Mouse (Mus musculus) megakaryocyte, embryonic 14.5 days (primary cell): ENCODE measurements around the gene Rgs12. TPM values are rescaled to one million over a fixed set of nuclear protein-coding genes. Genes with fewer than 3 reads are reported as not detected.

Experiments used
- H3K27me3 ChIP-seq: replicated peaks from 2 replicates; pipeline ENCODE3; 2012; ENCODE audit warnings: inconsistent platforms
- H3K36me3 ChIP-seq: replicated peaks from 2 replicates; pipeline ENCODE3; 2012; ENCODE audit warnings: low read length, inconsistent platforms, mixed read lengths
- H3K4me1 ChIP-seq: 2 replicates; pipeline ENCODE4 v1.6.1; 2012; ENCODE audit warnings: inconsistent platforms
- H3K4me3 ChIP-seq: replicated peaks from 2 replicates; pipeline ENCODE3; 2012; ENCODE audit warnings: moderate library complexity, mild to moderate bottlenecking, inconsistent platforms
- H3K9me3 ChIP-seq: 2 replicates; pipeline ENCODE4 v1.6.1; 2012; ENCODE audit warnings: inconsistent platforms
- FLI1 ChIP-seq: IDR thresholded peaks from 2 replicates; pipeline ENCODE4 v1.6.1; 2012; ENCODE audit warnings: low read length, inconsistent platforms, mixed read lengths
- GATA1 ChIP-seq: IDR thresholded peaks from 3 replicates; pipeline ENCODE4 v1.6.1; 2012; ENCODE audit warnings: mixed read lengths, low read length, inconsistent platforms, borderline replicate concordance
- polyA plus RNA-seq: library from polyadenylated mRNA; stranded (reverse); fragments of >175 nt; gene quantifications from 2 replicates; pipeline ENCODE4 v1.2.3, GENCODE M21; 2012; ENCODE audit warnings: low replicate concordance; ENCODE audit not compliant: insufficient read depth

The Rgs12 gene
- polyA plus RNA-seq, 1 experiment = 38.7 TPM

DNA sequence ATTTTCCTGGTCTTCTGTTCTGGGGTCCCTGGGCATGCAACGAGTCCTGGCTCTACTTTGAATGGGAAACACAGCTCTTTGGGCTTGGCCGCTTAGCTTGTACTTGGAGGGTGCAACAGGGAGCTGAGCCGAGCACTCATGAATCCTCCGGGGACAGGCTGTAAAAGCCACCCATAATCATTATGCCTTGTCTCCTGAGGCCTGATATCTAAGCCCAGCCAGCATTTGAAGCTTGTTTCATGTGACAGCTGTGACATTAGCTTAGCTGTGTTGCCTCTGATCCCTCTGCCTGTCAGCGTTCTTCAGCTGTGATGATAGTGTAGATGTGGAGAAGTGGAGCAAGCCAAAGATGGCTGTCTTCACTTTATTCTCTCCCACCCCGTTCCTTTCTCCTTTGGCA is 5.3 kb downstream of the Rgs12 start:
- H3K4me1 ChIP-seq = peaks cover 94% of the 10 kb centered on the region
- peaks cover 7% of the 10 kb centered on the region for H3K27me3 ChIP-seq
- H3K4me3 ChIP-seq = peak overlapping the region; percentile 15
- peaks cover 62% of the 10 kb centered on the region for H3K36me3 ChIP-seq
- TF ChIP-seq GATA1 (no peak), FLI1 (no peak)
- H3K9me3 ChIP-seq = no peaks in the 10 kb centered on the region

DNA sequence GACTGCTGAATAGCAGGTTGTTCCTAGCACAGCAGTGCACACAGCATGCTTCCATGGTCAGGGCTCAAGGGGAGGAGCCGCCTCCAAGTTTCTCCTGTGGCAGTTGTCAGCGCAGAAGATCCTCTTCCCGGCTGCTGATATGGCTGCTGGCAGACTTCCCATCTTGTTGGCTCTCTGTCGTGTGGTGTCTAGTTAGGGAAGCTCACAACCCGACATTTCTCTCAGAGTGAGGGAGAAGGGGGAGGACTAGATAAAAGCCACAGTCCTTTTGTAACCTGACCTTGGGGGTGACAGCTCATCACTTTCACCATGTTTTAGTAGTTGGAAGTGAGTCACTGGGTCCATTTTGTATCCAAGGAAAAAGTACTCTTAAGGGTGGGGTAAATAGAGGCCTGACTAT is 6.4 kb downstream of the Rgs12 start:
- no peak for TF ChIP-seq FLI1
- TF ChIP-seq GATA1 = no peak
- Histone ChIP-seq H3K27me3 (peaks cover 7% of the 10 kb centered on the region), H3K4me1 (peaks cover 93% of the 10 kb centered on the region), H3K4me3 (peak overlapping the region; percentile 29), H3K36me3 (peaks cover 62% of the 10 kb centered on the region), H3K9me3 (no peaks in the 10 kb centered on the region)

DNA sequence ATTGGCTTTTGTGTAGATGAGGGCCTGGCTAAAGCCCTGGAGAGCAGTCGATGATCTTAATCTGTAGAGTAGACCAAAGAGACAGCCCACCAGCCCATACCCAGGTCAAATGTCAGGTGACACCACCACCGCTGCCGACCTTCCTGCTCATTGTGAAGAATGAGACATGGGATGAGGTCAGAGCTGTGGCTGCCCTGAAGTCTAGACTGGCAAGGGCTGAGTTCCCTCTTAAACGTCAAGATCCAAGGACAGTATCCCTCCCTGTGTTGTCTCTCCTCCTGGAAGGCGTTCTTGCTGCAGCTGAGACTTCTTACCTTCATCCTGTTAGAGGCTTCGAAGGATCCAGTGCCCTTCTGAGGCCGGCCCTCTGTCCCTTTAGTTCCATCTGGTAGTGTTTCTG is 6.9 kb downstream of the Rgs12 start:
- peaks cover 7% of the 10 kb centered on the region for H3K27me3 ChIP-seq
- no peaks in the 10 kb centered on the region for H3K9me3 ChIP-seq
- no peak for TF ChIP-seq GATA1
- no peak for TF ChIP-seq FLI1
- H3K4me1 ChIP-seq = peaks cover 93% of the 10 kb centered on the region
- peak overlapping the region; percentile 30 for H3K4me3 ChIP-seq
- H3K36me3 ChIP-seq = peaks cover 59% of the 10 kb centered on the region

DNA sequence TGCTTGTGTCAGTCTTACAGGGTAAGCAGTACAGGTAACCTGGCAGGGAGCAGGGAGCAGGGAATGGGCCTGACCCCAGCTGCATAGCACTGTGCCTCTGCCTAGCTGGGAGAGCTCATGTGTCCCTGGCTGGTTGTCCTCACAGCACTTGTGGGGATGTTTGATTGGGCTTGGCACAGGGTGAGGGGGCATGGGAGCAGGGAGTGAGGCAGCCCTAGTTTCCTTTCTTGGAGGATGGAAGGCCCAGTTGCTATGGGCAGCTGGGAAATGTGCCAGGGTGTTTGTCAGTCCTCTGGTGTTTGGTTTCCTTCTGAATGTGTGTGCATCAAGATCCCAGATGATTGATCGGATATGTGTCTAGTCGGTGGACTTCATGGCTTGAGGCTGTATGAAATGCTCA is 7.8 kb downstream of the Rgs12 start:
- no peak for TF ChIP-seq FLI1
- TF ChIP-seq GATA1 = no peak
- Histone ChIP-seq H3K4me3 (peak overlapping the region; percentile 29), H3K36me3 (peaks cover 59% of the 10 kb centered on the region), H3K4me1 (peaks cover 96% of the 10 kb centered on the region), H3K27me3 (peaks cover 7% of the 10 kb centered on the region), H3K9me3 (no peaks in the 10 kb centered on the region)

DNA sequence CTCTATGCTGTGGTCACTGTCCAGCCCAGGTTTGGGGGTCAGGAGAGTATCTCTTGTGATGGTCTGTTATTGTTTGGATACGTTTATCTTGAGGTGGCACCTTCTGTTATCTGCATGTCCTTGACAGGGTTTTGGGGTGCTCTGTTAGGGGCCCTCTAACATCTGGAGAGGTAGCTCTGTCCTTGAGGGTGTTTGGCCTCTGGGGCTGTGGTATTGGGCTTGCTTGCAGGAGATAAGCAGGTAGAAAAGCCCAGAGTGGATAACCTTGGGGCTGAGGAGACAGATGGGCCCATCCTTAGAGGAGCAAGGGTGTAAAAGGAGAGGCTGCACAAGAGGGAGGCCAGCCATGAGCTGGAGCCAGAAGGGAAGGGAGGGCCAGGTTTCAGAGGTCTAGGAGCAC is 10.8 kb downstream of the Rgs12 start:
- H3K36me3 ChIP-seq = peaks cover 53% of the 10 kb centered on the region
- no peak overlapping the region for H3K4me3 ChIP-seq
- H3K27me3 ChIP-seq = peaks cover 9% of the 10 kb centered on the region
- H3K4me1 ChIP-seq = peaks cover 71% of the 10 kb centered on the region
- TF ChIP-seq FLI1 (no peak), GATA1 (no peak)
- H3K9me3 ChIP-seq = no peaks in the 10 kb centered on the region

DNA sequence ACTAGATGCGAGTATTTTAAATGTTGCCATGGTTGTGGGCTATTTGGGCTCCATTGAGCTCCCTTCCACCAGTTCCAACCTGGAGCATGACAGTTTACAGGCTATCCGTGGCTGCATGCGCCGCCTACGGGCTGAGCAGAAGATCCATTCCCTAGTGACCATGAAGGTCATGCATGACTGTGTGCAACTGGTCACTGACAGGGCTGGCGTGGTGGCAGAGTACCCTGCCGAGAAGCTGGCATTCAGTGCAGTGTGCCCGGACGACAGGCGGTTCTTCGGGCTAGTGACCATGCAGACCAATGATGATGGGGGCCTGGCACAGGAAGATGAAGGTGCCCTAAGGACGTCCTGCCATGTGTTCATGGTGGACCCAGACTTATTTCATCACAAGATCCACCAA is 16.3 kb downstream of the Rgs12 start:
- peaks cover 2% of the 10 kb centered on the region for H3K27me3 ChIP-seq
- TF ChIP-seq FLI1 (no peak), GATA1 (no peak)
- peaks cover 36% of the 10 kb centered on the region for H3K4me1 ChIP-seq
- H3K36me3 ChIP-seq = peaks cover 57% of the 10 kb centered on the region
- no peaks in the 10 kb centered on the region for H3K9me3 ChIP-seq
- no peak overlapping the region for H3K4me3 ChIP-seq

DNA sequence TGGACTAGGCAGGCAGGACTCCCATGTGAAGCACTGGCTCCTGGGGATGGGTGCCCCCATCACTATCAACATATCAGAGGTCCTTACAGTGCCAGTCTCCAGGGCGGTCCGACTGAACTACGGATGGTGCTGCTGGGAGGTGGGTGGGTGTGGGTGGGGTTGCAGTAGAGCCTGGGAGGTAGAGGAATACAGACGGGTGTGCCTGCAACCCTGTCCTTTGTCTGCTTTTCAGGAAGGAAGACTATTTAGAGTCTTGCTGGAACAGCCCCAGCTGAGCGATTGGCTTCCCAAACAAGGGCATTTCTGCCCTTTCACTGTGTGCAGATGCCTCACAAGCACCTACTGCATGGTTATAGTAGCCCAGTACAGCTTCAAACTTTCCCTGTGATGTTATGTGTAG is 19.1 kb downstream of the Rgs12 start:
- TF ChIP-seq GATA1 (no peak), FLI1 (no peak)
- H3K36me3 ChIP-seq = peaks cover 74% of the 10 kb centered on the region
- no peak overlapping the region for H3K4me3 ChIP-seq
- peaks cover 2% of the 10 kb centered on the region for H3K27me3 ChIP-seq
- H3K4me1 ChIP-seq = peaks cover 31% of the 10 kb centered on the region
- no peaks in the 10 kb centered on the region for H3K9me3 ChIP-seq

DNA sequence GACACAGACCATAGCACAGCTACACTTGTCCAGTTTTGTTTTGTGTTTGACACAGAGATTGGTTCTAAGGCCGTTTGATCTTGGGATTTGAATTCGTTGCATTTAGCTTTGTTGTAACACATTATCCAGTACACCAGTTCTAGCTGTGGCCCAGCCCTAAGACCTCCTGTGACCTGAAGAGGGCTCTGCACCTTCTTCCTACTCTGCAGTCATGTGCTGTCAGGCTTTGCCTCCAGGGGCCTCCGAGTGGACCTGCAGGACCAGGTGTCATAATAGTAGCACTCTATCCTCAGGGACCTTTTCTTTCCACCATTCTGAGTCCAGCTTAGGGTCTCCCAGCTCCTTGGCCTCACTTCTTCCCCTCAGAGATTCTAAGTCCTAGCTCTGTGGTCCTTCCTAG is 23.2 kb downstream of the Rgs12 start:
- TF ChIP-seq FLI1 = no peak
- no peak for TF ChIP-seq GATA1
- H3K4me3 ChIP-seq = no peak overlapping the region
- no peaks in the 10 kb centered on the region for H3K27me3 ChIP-seq
- peaks cover 66% of the 10 kb centered on the region for H3K4me1 ChIP-seq
- H3K36me3 ChIP-seq = peaks cover 76% of the 10 kb centered on the region
- no peaks in the 10 kb centered on the region for H3K9me3 ChIP-seq

DNA sequence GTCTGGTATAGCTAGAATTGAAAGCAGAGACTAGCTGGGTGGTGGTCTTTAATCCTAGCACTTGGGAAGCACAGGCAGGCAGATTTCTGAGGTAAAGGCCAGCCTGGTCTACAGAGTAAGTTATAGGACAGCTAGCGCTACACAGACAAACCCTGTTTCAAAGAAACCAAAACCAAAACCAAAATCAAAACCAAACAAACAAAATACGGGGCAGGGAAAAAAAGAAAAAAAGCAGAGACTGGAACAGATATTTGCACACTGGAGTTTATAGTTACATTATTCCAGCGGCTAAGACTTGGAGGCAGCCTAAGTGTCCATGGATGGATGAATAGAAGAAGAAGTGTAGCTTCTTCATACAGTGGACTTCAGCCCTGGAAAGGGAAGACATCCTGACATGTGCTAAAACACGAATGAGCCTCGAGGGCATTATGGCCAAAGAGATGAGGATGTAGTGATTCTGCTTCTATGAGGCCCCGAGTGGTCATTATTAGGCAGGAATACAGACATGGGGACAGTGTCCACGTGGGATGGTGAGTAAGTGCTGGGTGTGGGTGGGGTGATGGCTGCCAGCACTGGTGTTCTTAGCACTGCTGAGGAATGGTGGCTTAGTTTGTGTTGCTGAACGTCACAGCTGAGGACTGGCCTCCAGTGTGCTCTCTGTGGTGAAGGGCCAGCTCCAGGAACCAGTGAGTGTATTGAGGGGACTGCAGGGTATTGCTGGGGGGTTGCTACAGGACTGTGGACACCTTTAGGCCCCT is 24.5 kb downstream of the Rgs12 start:
- Histone ChIP-seq H3K27me3 (no peaks in the 10 kb centered on the region), H3K4me1 (peaks cover 66% of the 10 kb centered on the region), H3K4me3 (no peak overlapping the region), H3K9me3 (no peaks in the 10 kb centered on the region), H3K36me3 (peaks cover 75% of the 10 kb centered on the region)
- no peak for TF ChIP-seq FLI1
- no peak for TF ChIP-seq GATA1

DNA sequence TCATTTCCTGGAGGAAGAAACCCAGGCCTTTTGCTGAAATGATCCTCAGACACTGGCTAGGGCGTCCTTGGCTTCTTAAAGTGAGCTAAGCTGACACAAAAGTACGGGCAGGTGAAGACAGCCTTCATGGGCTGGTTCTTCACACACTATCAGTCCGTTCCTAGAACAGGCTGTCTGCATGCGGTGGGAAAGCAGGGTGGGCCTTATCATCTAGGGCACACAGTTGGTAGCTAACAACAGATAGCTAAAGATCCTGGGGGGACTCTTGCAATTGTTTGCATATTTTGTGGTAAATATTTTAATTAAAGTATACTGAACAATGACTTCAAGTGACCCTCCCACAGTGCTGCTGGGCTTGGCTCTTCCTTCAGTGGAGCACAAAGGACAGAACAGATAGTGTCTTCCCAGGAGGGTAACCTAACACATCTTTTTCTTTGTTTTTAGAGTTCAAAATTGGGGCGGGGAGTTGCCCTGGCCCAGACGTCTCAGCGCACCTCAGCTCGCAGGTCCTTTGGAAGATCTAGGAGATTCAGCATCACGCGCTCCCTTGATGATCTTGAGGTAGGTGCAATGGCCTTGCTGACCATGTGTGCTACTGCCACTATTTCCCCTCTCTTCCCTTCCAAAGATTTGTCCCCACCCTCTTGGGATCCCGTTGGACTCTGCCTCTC is 25.7 kb downstream of the Rgs12 start:
- TF ChIP-seq GATA1 (no peak), FLI1 (no peak)
- Histone ChIP-seq H3K27me3 (no peaks in the 10 kb centered on the region), H3K9me3 (no peaks in the 10 kb centered on the region), H3K4me1 (peaks cover 78% of the 10 kb centered on the region), H3K36me3 (peaks cover 82% of the 10 kb centered on the region), H3K4me3 (no peak overlapping the region)
